In genomic region chr6:71579478-71579877, GRCm38 (mm10) we compare ENCODE assay signal across 28 mouse cellular contexts.
"Had no signal": no experiment of that assay in that cellular context is flagged by ENCODE, and none has a peak within 500 bp of the region (broad histone marks: within the 10 kb centered on the region; RNA-seq: fewer than 3 reads in every experiment).

No protein-coding gene starts in this region.

- DNase-seq: left cerebral cortex, postnatal 4 days; liver; liver, embryonic 13.5 days; liver, postnatal 0 days; lung, adult 18-20 months; lung, adult 2 months; lung, embryonic 14.5 days; lung, postnatal 10 days; lung, postnatal 14 days; lung, postnatal 36 days; lung, postnatal 4 days; midbrain, embryonic 14.5 days had no signal

- H3K9me3 ChIP-seq: limb, embryonic 10.5 days; limb, embryonic 12.5 days; limb, embryonic 13.5 days; limb, embryonic 15.5 days; liver, embryonic 12.5 days; liver, embryonic 13.5 days; liver, embryonic 15.5 days; lung, embryonic 15.5 days; megakaryocyte, embryonic 14.5 days; midbrain, embryonic 10.5 days; midbrain, embryonic 12.5 days; midbrain, embryonic 13.5 days; midbrain, embryonic 15.5 days; neural tube, embryonic 12.5 days had no signal

- H3K4me3 ChIP-seq: limb, embryonic 10.5 days; limb, embryonic 12.5 days; limb, embryonic 13.5 days; limb, embryonic 15.5 days; liver, embryonic 12.5 days; liver, embryonic 13.5 days; liver, embryonic 15.5 days; lung, embryonic 15.5 days; megakaryocyte, embryonic 14.5 days; midbrain, embryonic 10.5 days; midbrain, embryonic 12.5 days; midbrain, embryonic 13.5 days; midbrain, embryonic 15.5 days; myocyte; neural tube, embryonic 12.5 days had no signal

- H3K27ac ChIP-seq: limb, embryonic 10.5 days; limb, embryonic 12.5 days; limb, embryonic 13.5 days; limb, embryonic 15.5 days; liver, embryonic 12.5 days; liver, embryonic 13.5 days; liver, embryonic 14.5 days; liver, embryonic 15.5 days; lung, embryonic 15.5 days; macrophage; midbrain, embryonic 10.5 days; midbrain, embryonic 12.5 days; midbrain, embryonic 13.5 days; midbrain, embryonic 15.5 days; neural tube, embryonic 12.5 days had no signal

- H3K4me1 ChIP-seq: limb, embryonic 10.5 days; limb, embryonic 15.5 days; lung, embryonic 15.5 days; megakaryocyte, embryonic 14.5 days; midbrain, embryonic 10.5 days; midbrain, embryonic 12.5 days; midbrain, embryonic 13.5 days; midbrain, embryonic 15.5 days; neural tube, embryonic 12.5 days had no signal

- H3K27me3 ChIP-seq: limb, embryonic 12.5 days; limb, embryonic 13.5 days; limb, embryonic 15.5 days; liver, embryonic 12.5 days; liver, embryonic 13.5 days; liver, embryonic 15.5 days; lung, embryonic 15.5 days; megakaryocyte, embryonic 14.5 days; midbrain, embryonic 12.5 days; midbrain, embryonic 13.5 days; midbrain, embryonic 15.5 days; neural tube, embryonic 12.5 days had no signal
